Mouse (Mus musculus) adipocyte (in vitro differentiated cells): ENCODE data around the gene Timd4.

Experiments used
- DNase-seq: peaks from one replicate; pipeline ENCODE4 v3.0.0-alpha.2; 2016; ENCODE audit warnings: low spot score

Gene Timd4

GRCm38 (mm10) chr11:46810511-46810910, at the start of gene Timd4:
Timd4 (plus strand) TSS chr11:46810800.
- no peak for DNase-seq

DNA sequence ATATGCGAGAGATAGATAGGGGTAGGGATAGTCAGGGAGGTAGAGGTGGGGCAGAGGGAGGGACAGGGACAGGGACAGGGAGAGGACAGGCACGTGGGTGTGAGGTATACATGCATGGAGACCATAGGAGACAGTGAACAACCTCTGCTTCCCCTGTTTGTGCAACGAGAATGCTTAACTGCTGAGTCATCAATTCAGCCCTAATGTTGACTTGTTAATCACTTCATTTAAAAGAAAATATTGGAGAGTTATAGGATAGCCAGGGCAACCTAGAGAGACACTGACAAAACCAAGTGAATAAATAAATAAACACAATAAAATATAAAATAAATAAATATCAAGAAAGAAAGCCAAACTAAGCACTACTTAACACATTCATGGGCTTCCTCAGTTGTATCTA, 33.7 kb upstream of the Timd4 start:
- DNase-seq: no peak

GRCm38 (mm10) chr11:46779811-46780210, 30.8 kb upstream of the Timd4 start:
- DNase-seq: no peak

DNA sequence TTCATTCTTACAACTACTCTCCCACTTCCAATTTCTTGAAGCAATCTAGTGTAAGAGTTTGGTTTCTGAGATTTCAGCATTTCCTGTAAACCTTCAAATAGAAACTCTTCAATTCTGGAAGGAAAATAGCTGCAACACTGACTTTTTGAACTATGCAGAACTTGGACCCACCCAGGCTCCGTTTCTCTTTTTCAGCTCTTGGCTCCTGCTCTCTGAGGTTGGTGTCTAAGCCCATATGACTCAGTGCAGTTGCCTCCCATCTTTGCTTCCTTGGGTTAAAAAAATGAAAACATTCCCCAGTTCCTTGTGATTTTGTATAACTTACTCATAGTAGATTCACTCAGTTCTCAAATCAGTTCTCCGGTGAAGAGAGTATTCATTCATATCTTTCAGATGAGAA, 6.2 kb upstream of the Timd4 start:
- DNase-seq: no peak

- DNase-seq: no peak
Measured at GRCm38 (mm10) chr11:46817692-46818091, 7.1 kb downstream of the Timd4 start.

DNA sequence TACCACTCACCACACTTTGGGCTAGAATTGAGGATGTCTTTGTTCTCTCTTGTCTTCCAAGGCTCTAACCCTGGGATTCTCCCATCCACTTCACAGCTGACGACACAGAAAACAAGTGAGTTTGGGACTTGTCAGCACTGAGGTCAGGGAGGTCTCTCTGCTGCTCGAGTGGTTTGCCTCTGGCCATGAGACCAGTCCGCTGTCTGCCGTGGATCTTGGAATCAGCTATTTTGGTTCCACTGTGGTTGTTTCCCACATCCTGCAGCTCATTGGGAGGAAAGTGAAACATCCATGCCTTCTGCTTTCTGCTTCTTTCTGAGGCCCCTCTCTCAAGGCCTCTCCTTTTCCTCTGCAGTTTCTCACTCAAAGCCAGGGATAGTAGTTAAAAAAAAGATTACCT, 9.3 kb downstream of the Timd4 start:
- no peak for DNase-seq

DNA sequence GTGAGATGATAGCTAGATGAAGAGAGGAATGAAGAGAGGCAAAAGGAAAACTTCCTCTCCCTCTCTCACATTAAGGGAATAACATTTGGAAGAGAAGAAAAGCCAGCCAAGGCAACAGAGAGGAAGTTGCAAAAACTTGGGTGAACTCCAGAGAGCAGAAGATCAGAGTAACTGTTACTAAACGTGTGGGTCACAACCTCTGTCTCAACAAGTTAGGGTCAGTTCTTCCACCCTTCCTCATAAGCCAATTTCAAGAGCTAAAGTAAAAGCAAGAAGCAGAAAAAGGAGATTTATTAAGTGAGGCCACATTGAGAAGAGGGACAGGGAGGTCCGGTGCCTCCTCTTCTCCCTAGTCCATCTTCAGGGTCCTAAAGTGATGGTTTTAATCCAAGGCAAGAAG, 19.7 kb downstream of the Timd4 start:
- DNase-seq: peak; percentile 6

GRCm38 (mm10) chr11:46835080-46835479, 24.5 kb downstream of the Timd4 start:
- no peak for DNase-seq

- no peak for DNase-seq
Measured at GRCm38 (mm10) chr11:46842015-46842726, 31.6 kb downstream of the Timd4 start.

DNA sequence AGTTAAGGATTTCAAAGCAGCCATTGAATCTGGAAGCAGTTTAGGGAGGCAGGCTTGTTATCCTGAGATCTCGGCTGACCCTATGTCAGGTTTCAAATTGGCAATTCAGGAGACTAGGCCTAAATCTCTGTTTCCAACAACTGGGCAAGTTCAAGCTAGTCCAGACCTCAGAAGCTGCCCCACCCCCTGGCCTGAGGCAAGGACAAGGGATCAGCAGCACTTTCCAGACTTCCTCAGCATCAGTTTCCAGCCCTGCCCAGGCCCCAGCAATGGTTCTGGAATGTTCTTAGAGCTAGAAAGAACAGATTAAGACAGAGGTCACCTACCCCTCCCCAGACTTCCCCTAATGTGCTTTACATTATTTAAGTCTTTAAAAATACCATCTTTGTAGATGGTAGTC, 36.1 kb downstream of the Timd4 start:
- no peak for DNase-seq

GRCm38 (mm10) chr11:46847827-46848220, 37.2 kb downstream of the Timd4 start:
- DNase-seq: no peak

GRCm38 (mm10) chr11:46848221-46848971, 37.8 kb downstream of the Timd4 start:
- DNase-seq: peak; percentile 17

- peak; percentile 26 for DNase-seq
Measured at GRCm38 (mm10) chr11:46864809-46865208, 54.2 kb downstream of the Timd4 start.

GRCm38 (mm10) chr11:46868594-46868993, 58.0 kb downstream of the Timd4 start:
- DNase-seq: no peak

DNA sequence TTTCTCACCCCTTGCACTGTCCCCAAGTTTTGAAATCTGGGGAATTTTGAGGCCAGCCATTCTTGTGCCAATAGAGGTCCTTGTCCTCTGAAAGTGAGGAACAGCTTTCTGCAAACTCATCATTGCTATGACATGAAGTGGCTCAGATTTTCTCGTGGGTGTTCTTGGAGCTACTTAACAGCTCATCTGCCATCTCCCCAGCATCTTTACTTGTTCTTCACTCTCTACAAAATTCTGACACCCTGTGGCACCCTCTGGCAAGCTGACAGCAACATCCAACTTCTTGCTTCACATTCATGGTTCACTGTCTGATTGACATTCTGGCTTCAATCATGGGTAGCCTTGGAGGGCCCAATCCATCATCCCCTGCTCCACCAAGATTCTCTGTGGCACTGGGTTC, 65.2 kb downstream of the Timd4 start:
- no peak for DNase-seq

DNA sequence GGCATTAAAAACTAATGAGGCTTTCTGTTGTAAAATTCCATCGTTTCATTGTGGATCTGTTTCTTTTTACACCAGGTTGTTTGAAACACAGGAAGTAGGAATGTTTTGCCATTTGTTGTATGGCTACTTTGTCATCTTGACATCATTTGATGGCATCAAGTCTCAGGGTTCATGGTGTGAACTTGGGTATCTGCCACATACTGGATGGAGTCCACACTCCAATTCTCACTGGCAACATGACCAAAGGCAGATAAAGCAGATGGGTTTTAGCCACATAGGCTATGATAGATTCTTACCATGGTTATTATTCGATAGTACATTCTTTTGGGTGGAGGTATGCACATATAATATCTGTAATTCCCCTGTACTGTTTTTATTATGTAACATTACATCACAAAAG, 71.9 kb downstream of the Timd4 start:
- no peak for DNase-seq

DNA sequence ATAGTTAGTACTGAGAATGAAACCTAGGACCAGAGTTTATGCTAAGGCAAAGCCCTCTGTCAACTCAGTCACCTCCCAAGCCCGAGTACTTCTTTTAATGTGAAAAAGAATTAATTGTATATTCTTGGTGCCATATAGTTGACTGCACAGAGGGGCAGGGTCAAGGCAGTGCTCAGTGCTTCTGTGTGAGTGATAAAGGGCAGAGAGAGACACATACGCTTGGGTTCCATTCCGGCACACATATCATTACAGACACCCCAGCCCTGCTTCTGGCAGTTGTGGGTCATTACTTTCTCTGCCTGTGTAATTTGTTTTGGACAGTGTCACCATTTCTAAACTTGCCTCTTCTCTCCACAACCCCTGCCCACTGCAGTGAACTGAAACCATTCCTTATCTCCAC, 78.5 kb downstream of the Timd4 start:
- DNase-seq: no peak
